Mouse (Mus musculus) forebrain, embryonic 12.5 days (tissue): ENCODE measurements around the gene Guca2b. TPM values are rescaled to one million over a fixed set of nuclear protein-coding genes. Genes with fewer than 3 reads are reported as not detected.

Experiments used
- ATAC-seq: fragments of 200-750 bp; cut with Nextera tagmentation; 2 replicates; pipeline ENCODE4 v1.8.0; 2017; ENCODE audit warnings: moderate TSS enrichment; ENCODE audit not compliant: low FRiP score
- H3K27ac ChIP-seq: fragments of 300-500 bp; sonication (generic); 2 replicates; pipeline ENCODE4 v1.5.1; 2016; ENCODE audit warnings: mild to moderate bottlenecking
- H3K27me3 ChIP-seq: fragments of 300-500 bp; sonication (generic); 2 replicates; pipeline ENCODE4 v1.6.1; 2016; ENCODE audit warnings: mild to moderate bottlenecking
- H3K36me3 ChIP-seq: fragments of 300-500 bp; sonication (generic); replicated peaks from 2 replicates; pipeline ENCODE4 v1.6.1; 2016; ENCODE audit warnings: mild to moderate bottlenecking
- H3K4me1 ChIP-seq: fragments of 300-500 bp; sonication (generic); 2 replicates; pipeline ENCODE4 v1.6.1; 2016
- H3K4me2 ChIP-seq: fragments of 300-500 bp; sonication (generic); 2 replicates; pipeline ENCODE4 v1.6.1; 2016; ENCODE audit warnings: mild to moderate bottlenecking, moderate library complexity
- H3K4me3 ChIP-seq: fragments of 300-500 bp; sonication (generic); replicated peaks from 2 replicates; pipeline ENCODE4 v1.5.1; 2016; ENCODE audit warnings: mild to moderate bottlenecking
- H3K9ac ChIP-seq: fragments of 300-500 bp; sonication (generic); 2 replicates; pipeline ENCODE4 v1.6.1; 2016; ENCODE audit warnings: mild to moderate bottlenecking
- H3K9me3 ChIP-seq: fragments of 300-500 bp; sonication (generic); 2 replicates; pipeline ENCODE4 v1.6.1; 2016
- WGBS: fragments of 180-500 bp; shearing (Covaris S2); methylation state at CpG from one replicate; pipeline ENCODE4 v1.1.7; 2016; 5-methylcytosine and 5-hydroxymethylcytosine counted together
- polyA plus RNA-seq: library from polyadenylated mRNA; unstranded; fragments of >200 nt; fragmentation: Nextera tagmentation; extraction: Ambion mirVana; gene quantifications from 2 replicates; pipeline ENCODE4 v1.2.1, GENCODE M21; 2016

The Guca2b gene
- polyA plus RNA-seq, 1 experiment from 2014 or later, result not detected

- ATAC-seq, result peak; percentile 59
- H3K4me3 ChIP-seq, result no peak overlapping the region
- peak overlapping the region; percentile 37 for H3K27ac ChIP-seq
- H3K9me3 ChIP-seq, result no peaks in the 10 kb centered on the region
- H3K9ac ChIP-seq, result no peak overlapping the region
- no peaks in the 10 kb centered on the region for H3K36me3 ChIP-seq
- no peak overlapping the region for H3K4me2 ChIP-seq
- no peaks in the 10 kb centered on the region for H3K27me3 ChIP-seq
- H3K4me1 ChIP-seq, result peaks cover 20% of the 10 kb centered on the region
- 61% methylated on average over 10 of the region's 10 CpGs for WGBS
Observed at GRCm38 (mm10) chr4:119669356-119670209, 10.8 kb upstream of the Guca2b start.

- Histone ChIP-seq H3K9ac (no peak overlapping the region), H3K4me1 (peaks cover 20% of the 10 kb centered on the region), H3K27me3 (no peaks in the 10 kb centered on the region), H3K36me3 (no peaks in the 10 kb centered on the region), H3K4me3 (no peak overlapping the region), H3K27ac (no peak overlapping the region), H3K9me3 (no peaks in the 10 kb centered on the region), H3K4me2 (no peak overlapping the region)
- no peak for ATAC-seq
- WGBS, result 93% methylated on average over 4 of the region's 4 CpGs
Observed at GRCm38 (mm10) chr4:119668596-119668995, 9.8 kb upstream of the Guca2b start.

DNA sequence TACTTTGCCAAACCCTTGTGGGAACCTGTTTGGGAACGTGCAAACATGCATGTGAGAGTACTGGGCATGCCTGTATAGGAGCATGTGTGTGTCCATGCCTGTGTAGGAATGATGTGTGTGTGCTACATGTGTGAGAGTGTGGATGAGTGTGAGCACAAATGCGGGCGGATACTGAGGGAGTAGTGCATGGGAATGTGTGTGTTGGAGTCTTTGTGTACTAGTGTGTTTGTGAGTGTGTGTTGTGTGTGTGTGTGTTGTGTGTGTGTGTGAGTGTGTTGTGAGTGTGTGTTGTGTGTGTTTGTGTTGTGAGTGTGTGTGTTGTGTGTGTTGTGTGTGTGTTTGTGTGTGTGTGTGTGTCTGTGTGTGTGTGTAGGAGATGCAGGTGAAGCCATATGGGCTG lies 9.4 kb upstream of the Guca2b start:
- no peak for ATAC-seq
- H3K4me2 ChIP-seq, result no peak overlapping the region
- H3K27me3 ChIP-seq, result no peaks in the 10 kb centered on the region
- no peak overlapping the region for H3K4me3 ChIP-seq
- H3K36me3 ChIP-seq, result no peaks in the 10 kb centered on the region
- H3K27ac ChIP-seq, result no peak overlapping the region
- peaks cover 20% of the 10 kb centered on the region for H3K4me1 ChIP-seq
- 92% methylated on average over 3 of the region's 3 CpGs for WGBS
- H3K9ac ChIP-seq, result no peak overlapping the region
- H3K9me3 ChIP-seq, result no peaks in the 10 kb centered on the region

- ATAC-seq, result no peak; the same call in 1 of the 2 replicates
- no peak overlapping the region for H3K4me3 ChIP-seq
- 23% methylated on average over 5 of the region's 5 CpGs for WGBS
- peaks cover 20% of the 10 kb centered on the region for H3K4me1 ChIP-seq
- H3K4me2 ChIP-seq, result no peak overlapping the region
- H3K27ac ChIP-seq, result no peak overlapping the region
- no peaks in the 10 kb centered on the region for H3K36me3 ChIP-seq
- H3K27me3 ChIP-seq, result no peaks in the 10 kb centered on the region
- H3K9ac ChIP-seq, result no peak overlapping the region
- H3K9me3 ChIP-seq, result no peaks in the 10 kb centered on the region
Observed at GRCm38 (mm10) chr4:119667454-119667853, 8.7 kb upstream of the Guca2b start.

- no peaks in the 10 kb centered on the region for H3K27me3 ChIP-seq
- 35% methylated on average over 8 of the region's 8 CpGs for WGBS
- peaks cover 20% of the 10 kb centered on the region for H3K4me1 ChIP-seq
- H3K27ac ChIP-seq, result no peak overlapping the region
- H3K4me3 ChIP-seq, result no peak overlapping the region
- no peaks in the 10 kb centered on the region for H3K9me3 ChIP-seq
- H3K4me2 ChIP-seq, result no peak overlapping the region
- H3K36me3 ChIP-seq, result no peaks in the 10 kb centered on the region
- no peak overlapping the region for H3K9ac ChIP-seq
- no peak for ATAC-seq
Observed at GRCm38 (mm10) chr4:119666116-119666515, 7.4 kb upstream of the Guca2b start.

DNA sequence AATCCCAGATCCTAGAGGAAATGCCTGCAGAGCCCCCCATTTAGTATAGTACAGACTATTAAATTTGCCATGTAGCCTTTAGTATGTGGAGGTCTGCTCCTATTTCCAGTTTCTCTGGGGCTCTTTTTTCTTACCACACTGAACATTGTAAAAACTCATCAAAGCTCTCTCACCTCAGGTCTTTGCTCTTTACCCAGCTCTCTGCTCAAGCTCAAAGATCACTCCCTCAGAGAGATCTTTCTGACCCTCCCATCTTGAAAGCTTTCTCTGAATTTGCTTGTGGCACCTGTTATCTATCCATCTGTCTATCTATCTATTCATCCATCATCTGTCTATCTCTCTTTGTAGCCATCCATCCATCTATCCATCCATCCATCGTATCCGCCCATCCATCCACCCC lies 6.4 kb upstream of the Guca2b start:
- WGBS, result 92% methylated on average over 2 of the region's 2 CpGs
- no peaks in the 10 kb centered on the region for H3K27me3 ChIP-seq
- H3K4me3 ChIP-seq, result no peak overlapping the region
- peaks cover 14% of the 10 kb centered on the region for H3K4me1 ChIP-seq
- ATAC-seq, result no peak
- no peak overlapping the region for H3K9ac ChIP-seq
- no peaks in the 10 kb centered on the region for H3K9me3 ChIP-seq
- H3K4me2 ChIP-seq, result no peak overlapping the region
- no peak overlapping the region for H3K27ac ChIP-seq
- H3K36me3 ChIP-seq, result no peaks in the 10 kb centered on the region

GRCm38 (mm10) chr4:119663409-119664095 lies 4.8 kb upstream of the Guca2b start:
- Histone ChIP-seq H3K9ac (no peak overlapping the region), H3K4me1 (peaks cover 3% of the 10 kb centered on the region; the same call in 1 of the 2 replicates), H3K27ac (no peak overlapping the region), H3K4me3 (no peak overlapping the region), H3K9me3 (no peaks in the 10 kb centered on the region), H3K4me2 (no peak overlapping the region), H3K36me3 (no peaks in the 10 kb centered on the region), H3K27me3 (no peaks in the 10 kb centered on the region)
- ATAC-seq, result no peak
- WGBS, result 94% methylated on average over 14 of the region's 14 CpGs

DNA sequence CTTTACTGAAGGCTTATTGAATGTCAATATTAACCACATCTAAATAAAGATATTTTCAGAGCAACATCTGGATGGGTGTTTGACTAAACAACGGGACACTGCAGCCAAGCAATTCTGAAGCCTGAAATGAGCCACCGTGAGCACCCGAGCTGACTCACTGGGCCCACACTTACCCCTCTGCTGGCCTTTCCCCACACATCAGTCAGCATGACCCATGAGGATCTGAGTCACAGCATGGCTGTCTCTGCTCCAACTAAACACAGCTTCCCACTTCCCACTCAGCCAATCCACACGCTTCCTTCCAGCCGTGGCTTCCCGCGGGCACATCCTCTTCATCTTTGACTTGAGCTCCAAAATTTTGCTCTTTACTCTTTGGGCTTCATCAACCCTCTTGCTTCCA lies 4.2 kb upstream of the Guca2b start:
- no peak for ATAC-seq
- WGBS, result 91% methylated on average over 7 of the region's 7 CpGs
- no peak overlapping the region for H3K9ac ChIP-seq

GRCm38 (mm10) chr4:119662151-119662550 lies 3.4 kb upstream of the Guca2b start:
- Histone ChIP-seq H3K4me3 (no peak overlapping the region), H3K27me3 (no peaks in the 10 kb centered on the region), H3K9me3 (no peaks in the 10 kb centered on the region), H3K9ac (no peak overlapping the region), H3K4me1 (peaks cover 3% of the 10 kb centered on the region; the same call in 1 of the 2 replicates), H3K36me3 (no peaks in the 10 kb centered on the region), H3K4me2 (no peak overlapping the region), H3K27ac (no peak overlapping the region)
- no peak for ATAC-seq
- 78% methylated on average over 4 of the region's 4 CpGs for WGBS

More for the DNA sequence above, 4.2 kb upstream of the Guca2b start:
- Histone ChIP-seq H3K27me3 (no peaks in the 10 kb centered on the region), H3K4me1 (peaks cover 3% of the 10 kb centered on the region; the same call in 1 of the 2 replicates), H3K4me2 (no peak overlapping the region), H3K27ac (no peak overlapping the region), H3K36me3 (no peaks in the 10 kb centered on the region), H3K4me3 (no peak overlapping the region), H3K9me3 (no peaks in the 10 kb centered on the region)

- Histone ChIP-seq H3K4me1 (no peaks in the 10 kb centered on the region), H3K4me2 (no peak overlapping the region), H3K36me3 (no peaks in the 10 kb centered on the region), H3K9me3 (no peaks in the 10 kb centered on the region), H3K4me3 (no peak overlapping the region), H3K27ac (no peak overlapping the region), H3K27me3 (no peaks in the 10 kb centered on the region), H3K9ac (no peak overlapping the region)
- ATAC-seq, result no peak
- WGBS, result 84% methylated on average over 8 of the region's 8 CpGs
Observed at GRCm38 (mm10) chr4:119660007-119660406, 1.3 kb upstream of the Guca2b start.

DNA sequence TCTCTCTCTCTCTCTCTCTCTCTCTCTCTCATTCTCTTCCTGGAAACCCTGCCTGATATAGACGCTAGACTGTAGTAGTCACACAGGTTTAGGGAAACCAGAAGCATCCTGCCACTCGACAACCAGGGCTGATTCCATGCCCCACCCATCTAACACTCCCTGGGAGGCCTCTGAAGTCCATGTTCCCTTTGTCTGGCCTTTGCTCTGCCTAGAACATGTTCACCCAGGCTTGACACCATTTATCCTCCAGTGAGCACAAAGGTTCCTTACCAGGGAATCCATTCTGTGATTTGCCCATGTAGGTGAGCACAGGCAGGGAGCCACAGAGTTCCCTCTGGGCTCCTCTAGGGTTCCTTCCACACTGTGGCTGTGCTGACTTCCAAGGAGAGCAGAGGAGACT lies 508 bp downstream of the Guca2b start:
- WGBS, result 63% methylated on average over 1 of the region's 2 CpGs
- no peaks in the 10 kb centered on the region for H3K27me3 ChIP-seq
- ATAC-seq, result no peak
- no peak overlapping the region for H3K4me3 ChIP-seq
- H3K36me3 ChIP-seq, result no peaks in the 10 kb centered on the region
- H3K9ac ChIP-seq, result no peak overlapping the region
- no peak overlapping the region for H3K27ac ChIP-seq
- no peak overlapping the region for H3K4me2 ChIP-seq
- H3K4me1 ChIP-seq, result no peaks in the 10 kb centered on the region
- H3K9me3 ChIP-seq, result peaks cover 4% of the 10 kb centered on the region

GRCm38 (mm10) chr4:119657011-119657410 lies 1.7 kb downstream of the Guca2b start:
- Histone ChIP-seq H3K9me3 (peaks cover 10% of the 10 kb centered on the region), H3K27ac (no peak overlapping the region), H3K4me3 (no peak overlapping the region), H3K9ac (no peak overlapping the region), H3K4me2 (no peak overlapping the region), H3K4me1 (no peaks in the 10 kb centered on the region), H3K27me3 (no peaks in the 10 kb centered on the region), H3K36me3 (no peaks in the 10 kb centered on the region)
- no peak for ATAC-seq
- 89% methylated on average over 1 of the region's 1 CpGs for WGBS
